Comparison of ENCODE assay signal across 8 mouse cellular contexts in the genomic region with DNA sequence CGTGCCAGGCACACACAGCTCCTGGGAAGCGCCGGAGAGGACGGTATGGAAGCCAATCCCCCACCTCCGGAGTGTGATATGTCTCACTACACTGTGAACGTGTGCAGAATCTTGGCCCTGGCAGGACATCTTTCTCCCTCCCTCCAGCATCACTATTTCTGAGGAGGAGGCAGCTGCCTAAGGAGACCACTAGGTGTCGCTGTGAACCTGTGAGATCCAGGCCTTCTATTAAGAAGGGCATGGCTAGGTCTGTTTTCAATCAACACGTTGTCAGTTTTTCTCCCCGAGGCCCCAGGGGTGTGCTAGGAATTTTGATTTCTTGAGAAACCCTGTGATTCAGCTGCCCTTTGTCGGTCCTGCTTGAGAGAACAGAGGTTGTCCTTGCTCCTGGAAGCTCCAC.
DNase-seq lines count a peak whose midpoint lies in the region; TF ChIP-seq lines count a peak whose summit lies in the region.

No protein-coding gene starts in this region.

- WGBS in midbrain, embryonic 10.5 days = 4% methylated on average over 10 of the region's 10 CpGs

- peaks cover 21% of the 10 kb centered on the region for H3K27me3 ChIP-seq in midbrain, embryonic 10.5 days (ENCODE audit: low read depth, poor library complexity, severe bottlenecking)

- H3K4me3 ChIP-seq in left cerebral cortex, adult 2 months = no peak overlapping the region
- no peak overlapping the region for H3K4me3 ChIP-seq in midbrain, embryonic 10.5 days

- TF ChIP-seq CTCF in left cerebral cortex, adult 2 months (IDR thresholded peaks at IDR 0.05) = peak; percentile 93

- DNase-seq in ovary, adult 18-20 months (ENCODE audit: low spot score) = peak; percentile 44
- DNase-seq in ovary, postnatal 10 days (ENCODE audit: low spot score) = no peak
- DNase-seq in embryo, embryonic 10 days (ENCODE audit: low spot score) = peak; percentile 94
- DNase-seq in gastrocnemius, postnatal 14 days = peak; percentile 74
- peak; percentile 93 for DNase-seq in induced T-regulatory cell, adult 2 months (ENCODE audit: low read depth)
- peak; percentile 72 to 74 for DNase-seq in left cerebral cortex, adult 2 months (ENCODE audit: extremely low spot score in 1 of 2, low spot score in 2 of 2)
- DNase-seq in midbrain, embryonic 10.5 days (ENCODE audit: low spot score) = peak; percentile 73
- peak; percentile 88 for DNase-seq in skeletal muscle tissue, adult 2 months (ENCODE audit: low read depth, low spot score)

- intact Hi-C loops in gastrocnemius, postnatal 14 days (cut with DNase I; ENCODE audit: low total_unique reads) = loop anchor here (5.0 kb wide), 3 partner anchors 80 to 305 kb away; no protein-coding TSS in a partner anchor
- intact Hi-C loops in left cerebral cortex, adult 2 months (cut with DNase I) = loop anchor here (1.0 to 5.0 kb wide), 5 partner anchors 82 to 400 kb away; a partner anchor contains a TSS

- H3K36me3 ChIP-seq in midbrain, embryonic 10.5 days = no peaks in the 10 kb centered on the region

- H3K4me1 ChIP-seq in midbrain, embryonic 10.5 days = peaks cover 20% of the 10 kb centered on the region

- H3K9me3 ChIP-seq in midbrain, embryonic 10.5 days (replicated peaks) = peaks cover 5% of the 10 kb centered on the region; the same call in 1 of the 2 replicates

- H3K27ac ChIP-seq in left cerebral cortex, adult 2 months = no peak overlapping the region
- 0 out of 2 replicates have a peak overlapping the region, but pooled peaks have one; percentile 13 for H3K27ac ChIP-seq in midbrain, embryonic 10.5 days (replicated peaks)
